Mouse (Mus musculus) regulatory T cell (primary cell): ENCODE results near the gene Cmtr1.

ENCODE experiments used
- in situ Hi-C: fragments of 300-600 bp; cut with MboI, MseI; formaldehyde crosslinking; loops from one replicate; pipeline ENCODE4 v1.15.1; 2025; ENCODE audit warnings: high pct_unique_total_duplicates

The Cmtr1 gene

GRCm38 (mm10) chr17:29669030-29669429, 8.6 kb downstream of the Cmtr1 start:
- in situ Hi-C loops: no loop called here

GRCm38 (mm10) chr17:29669936-29670335, 9.5 kb downstream of the Cmtr1 start:
- in situ Hi-C loops: no loop called here

GRCm38 (mm10) chr17:29671021-29671420, 10.6 kb downstream of the Cmtr1 start:
- in situ Hi-C loops: no loop called here

- in situ Hi-C loops: no loop called here
Measured at GRCm38 (mm10) chr17:29673325-29673724, 12.9 kb downstream of the Cmtr1 start.

GRCm38 (mm10) chr17:29678526-29678925, 18.1 kb downstream of the Cmtr1 start:
- in situ Hi-C loops: no loop called here

- in situ Hi-C loops: no loop called here
Measured at GRCm38 (mm10) chr17:29679038-29679767, 18.8 kb downstream of the Cmtr1 start.

- in situ Hi-C loops: no loop called here
Measured at GRCm38 (mm10) chr17:29680174-29680573, 19.8 kb downstream of the Cmtr1 start.

- in situ Hi-C loops: no loop called here
Measured at GRCm38 (mm10) chr17:29680921-29681320, 20.5 kb downstream of the Cmtr1 start.

GRCm38 (mm10) chr17:29681669-29682068, 21.3 kb downstream of the Cmtr1 start:
- in situ Hi-C loops: no loop called here

- in situ Hi-C loops: no loop called here
Measured at GRCm38 (mm10) chr17:29682261-29682660, 21.9 kb downstream of the Cmtr1 start.

GRCm38 (mm10) chr17:29683127-29683526, 22.7 kb downstream of the Cmtr1 start:
- in situ Hi-C loops: no loop called here

GRCm38 (mm10) chr17:29684275-29684674, 23.9 kb downstream of the Cmtr1 start:
- in situ Hi-C loops: no loop called here

- in situ Hi-C loops: no loop called here
Measured at GRCm38 (mm10) chr17:29686771-29687170, 26.4 kb downstream of the Cmtr1 start.

GRCm38 (mm10) chr17:29687373-29687772, 27.0 kb downstream of the Cmtr1 start:
- in situ Hi-C loops: no loop called here

- in situ Hi-C loops: no loop called here
Measured at GRCm38 (mm10) chr17:29688610-29689009, 28.2 kb downstream of the Cmtr1 start.

GRCm38 (mm10) chr17:29690257-29690656, 29.9 kb downstream of the Cmtr1 start:
- in situ Hi-C loops: no loop called here

GRCm38 (mm10) chr17:29692827-29693226, 32.4 kb downstream of the Cmtr1 start:
- in situ Hi-C loops: no loop called here

GRCm38 (mm10) chr17:29693571-29693970, 33.2 kb downstream of the Cmtr1 start:
- in situ Hi-C loops: no loop called here

GRCm38 (mm10) chr17:29694516-29694915, 34.1 kb downstream of the Cmtr1 start:
- in situ Hi-C loops: no loop called here

GRCm38 (mm10) chr17:29696940-29697339, 36.5 kb downstream of the Cmtr1 start:
- in situ Hi-C loops: no loop called here

- in situ Hi-C loops: no loop called here
Measured at GRCm38 (mm10) chr17:29698421-29698820, 38.0 kb downstream of the Cmtr1 start.

GRCm38 (mm10) chr17:29700573-29700972, 40.2 kb downstream of the Cmtr1 start:
- in situ Hi-C loops: no loop called here

- in situ Hi-C loops: no loop called here
Measured at GRCm38 (mm10) chr17:29702938-29703710, 42.7 kb downstream of the Cmtr1 start.
